Mouse (Mus musculus) neutrophil, adult 83 days (primary cell): ENCODE results near the gene Gal3st2b. TPM values are rescaled to one million over a fixed set of nuclear protein-coding genes. Genes with fewer than 3 reads are reported as not detected.

ENCODE experiments used
- total RNA-seq, 2 experiments: library from RNA; stranded (reverse); gene quantifications; one replicate each; pipeline ENCODE4 v1.2.4; 2023

The Gal3st2b gene
- total RNA-seq: under 1 TPM in 1 of 2 experiments, not detected in 1; 0.24 TPM

GRCm38 (mm10) chr1:93918011-93918410 is at the start of gene Gal3st2b:
Gal3st2b (plus strand) TSS chr1:93918311.

GRCm38 (mm10) chr1:93990209-93990608 is 72.1 kb downstream of the Gal3st2b start, which contains the start of gene Gal3st2c:
Gal3st2c (plus strand) TSS chr1:93990509.

Other genes starting within 250 kb of the Gal3st2b start
- not detected for gene Bok, start 232.7 kb upstream of the Gal3st2b start, total RNA-seq
- 10 to 100 TPM; 62.3 to 66.9 TPM for gene Atg4b, start 166.8 kb upstream of the Gal3st2b start, total RNA-seq
- gene Thap4, start 163.4 kb upstream of the Gal3st2b start, total RNA-seq: 10 to 100 TPM; 24.2 to 29.2 TPM
- gene Dtymk, start 116.4 kb upstream of the Gal3st2b start, total RNA-seq: 10 to 100 TPM; 58.5 to 63.6 TPM
- 10 to 100 TPM; 20.7 to 22.5 TPM for gene Ing5, start 114.3 kb upstream of the Gal3st2b start, total RNA-seq
- gene D2hgdh, start 93.4 kb upstream of the Gal3st2b start, total RNA-seq: 10 to 100 TPM; 16.6 to 24.6 TPM
- gene Gal3st2, start 57.0 kb upstream of the Gal3st2b start, total RNA-seq: not detected
- gene Gal3st2c, start 72.2 kb downstream of the Gal3st2b start, total RNA-seq: not detected
- gene Neu4, start 102.1 kb downstream of the Gal3st2b start, total RNA-seq: not detected
- under 1 TPM; 0.26 to 0.28 TPM for gene Pdcd1, start 134.2 kb downstream of the Gal3st2b start, total RNA-seq